Mouse (Mus musculus): ENCODE data around the gene Gm20388. TPM values are rescaled to one million over a fixed set of nuclear protein-coding genes. Genes with fewer than 3 reads are reported as not detected.

Gene Gm20388
- polyA plus RNA-seq, 1 experiment from 2014 or later, result not detected

DNA sequence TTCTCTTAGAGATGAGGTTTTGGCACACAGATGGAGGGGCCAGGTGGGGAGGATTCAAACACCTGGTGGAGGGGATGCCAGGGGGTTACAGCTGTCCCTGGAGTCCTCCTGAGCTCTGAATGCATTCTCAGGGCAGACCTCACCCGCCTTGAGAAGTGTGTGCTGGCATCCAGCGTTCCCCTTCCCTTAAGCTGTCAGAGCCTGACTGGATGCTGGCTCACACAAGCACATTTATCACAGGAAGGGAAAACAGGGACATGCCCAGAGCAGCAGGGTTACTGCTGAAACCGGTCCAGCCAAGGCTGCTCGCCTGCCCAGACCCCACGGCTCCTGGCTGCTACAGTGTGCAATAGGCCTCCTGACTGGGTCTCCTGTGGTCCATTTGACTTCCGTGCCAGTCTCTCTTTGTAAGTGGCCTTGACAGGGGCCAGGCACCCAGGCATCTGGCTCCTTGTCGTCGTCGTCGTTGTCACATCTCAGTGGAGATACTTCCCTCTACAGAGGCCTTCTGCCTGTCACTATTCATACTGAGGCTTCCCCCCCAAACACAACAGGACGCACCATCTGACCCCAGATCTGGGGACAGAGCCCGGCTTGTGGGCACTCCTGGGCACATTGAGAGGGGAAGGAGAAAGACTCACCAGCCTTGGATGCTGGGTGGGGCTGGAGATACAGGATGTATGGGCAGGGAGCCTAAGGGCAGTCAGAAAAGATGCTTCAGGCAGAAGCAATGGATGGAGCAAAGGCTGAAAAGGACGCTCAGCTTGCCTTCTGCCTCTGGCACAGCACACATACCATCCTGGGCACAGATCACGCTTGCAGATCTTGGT, 2810.4 kb downstream of the Gm20388 start:
- H3K4me2 ChIP-seq (replicated peaks; ENCODE audit: low read depth), result no peak overlapping the region
- TF ChIP-seq EP300 (optimal IDR thresholded peaks at IDR 0.05) (no peak), CTCF (IDR thresholded peaks at IDR 0.05; ENCODE audit: low read depth) (no peak)
- no peak for DNase-seq (ENCODE audit: low spot score)

DNA sequence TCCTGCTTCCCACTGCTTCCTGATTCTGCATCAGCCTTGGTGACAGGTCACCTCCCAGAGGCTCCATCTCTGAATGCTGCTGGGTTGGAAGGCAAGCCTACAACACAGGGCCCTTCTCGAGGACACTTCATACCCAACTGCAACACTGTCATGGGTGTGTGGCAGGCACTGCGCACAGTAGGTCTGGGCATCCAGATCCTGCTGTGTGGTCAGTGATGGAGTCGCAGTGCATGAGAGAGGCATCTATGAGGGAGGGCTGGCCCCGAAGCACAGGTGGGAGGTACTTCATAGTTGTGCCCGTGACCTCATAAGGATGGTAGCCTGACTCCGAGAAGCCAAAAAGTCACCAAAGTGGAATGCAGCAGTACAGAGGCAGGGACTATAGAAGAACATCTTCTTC, 2814.5 kb downstream of the Gm20388 start:
- H3K9me3 ChIP-seq (ENCODE audit: control insufficient read depth, low read length), result no peaks in the 10 kb centered on the region
- H3K4me1 ChIP-seq (replicated peaks; ENCODE audit: control insufficient read depth, insufficient read depth), result no peaks in the 10 kb centered on the region
- 0 out of 2 replicates have a peak, but pooled peaks cover 2% of the 10 kb centered on the region for H3K27me3 ChIP-seq (ENCODE audit: control insufficient read depth, insufficient read depth, low read length)
- 91% methylated on average over 6 of the region's 6 CpGs for WGBS
- TF ChIP-seq CTCF (IDR thresholded peaks at IDR 0.05; ENCODE audit: low read depth) (no peak), EP300 (optimal IDR thresholded peaks at IDR 0.05) (no peak)
- H3K27ac ChIP-seq (replicated peaks), result no peak overlapping the region
- H3K4me2 ChIP-seq (replicated peaks; ENCODE audit: low read depth), result no peak overlapping the region
- DNase-seq (ENCODE audit: low spot score), result no peak
- no peak overlapping the region for H3K4me3 ChIP-seq (ENCODE audit: low read depth, low read length)
- ATAC-seq (ENCODE audit: low FRiP score, low TSS enrichment), result no peak
- no peaks in the 10 kb centered on the region for H3K36me3 ChIP-seq (ENCODE audit: control insufficient read depth, insufficient read depth, low read length)
- no peak overlapping the region for H3K9ac ChIP-seq (ENCODE audit: low read length)

More for the DNA sequence above, 2810.4 kb downstream of the Gm20388 start:
- ATAC-seq (ENCODE audit: low FRiP score, low TSS enrichment), result no peak
- H3K27me3 ChIP-seq (ENCODE audit: control insufficient read depth, insufficient read depth, low read length), result no peaks in the 10 kb centered on the region
- H3K9ac ChIP-seq (ENCODE audit: low read length), result no peak overlapping the region
- H3K36me3 ChIP-seq (ENCODE audit: control insufficient read depth, insufficient read depth, low read length), result no peaks in the 10 kb centered on the region
- no peak overlapping the region for H3K4me3 ChIP-seq (ENCODE audit: low read depth, low read length)
- no peaks in the 10 kb centered on the region for H3K9me3 ChIP-seq (ENCODE audit: control insufficient read depth, low read length)
- no peaks in the 10 kb centered on the region for H3K4me1 ChIP-seq (replicated peaks; ENCODE audit: control insufficient read depth, insufficient read depth)
- H3K27ac ChIP-seq (replicated peaks), result no peak overlapping the region
- 55% methylated on average over 14 of the region's 14 CpGs for WGBS

DNA sequence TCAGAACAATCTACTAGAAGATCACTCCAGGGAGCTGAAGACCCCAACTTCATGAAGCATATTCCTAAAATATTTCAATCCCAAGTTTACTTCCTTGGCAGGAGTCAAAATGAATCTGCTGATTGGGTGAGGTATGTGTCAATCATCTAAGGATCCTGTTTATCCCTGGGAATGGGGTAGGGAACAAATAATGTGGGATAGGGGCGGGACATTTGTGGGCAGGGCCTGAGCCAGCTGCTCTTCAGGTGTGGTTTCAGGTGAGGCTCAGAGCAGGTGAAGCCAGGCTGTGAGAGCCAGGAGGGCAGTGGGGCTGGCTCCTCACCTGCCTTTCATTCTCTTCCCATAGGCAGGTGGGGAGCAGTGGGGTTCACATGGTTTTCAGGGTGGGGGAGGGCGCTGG, 2816.1 kb downstream of the Gm20388 start:
- Histone ChIP-seq H3K27me3 (ENCODE audit: control insufficient read depth, insufficient read depth, low read length) (0 out of 2 replicates have a peak, but pooled peaks cover 2% of the 10 kb centered on the region), H3K36me3 (ENCODE audit: control insufficient read depth, insufficient read depth, low read length) (no peaks in the 10 kb centered on the region), H3K4me3 (ENCODE audit: low read depth, low read length) (no peak overlapping the region), H3K9me3 (ENCODE audit: control insufficient read depth, low read length) (no peaks in the 10 kb centered on the region), H3K9ac (ENCODE audit: low read length) (no peak overlapping the region), H3K27ac (replicated peaks) (no peak overlapping the region), H3K4me2 (replicated peaks; ENCODE audit: low read depth) (no peak overlapping the region), H3K4me1 (replicated peaks; ENCODE audit: control insufficient read depth, insufficient read depth) (no peaks in the 10 kb centered on the region)
- no peak for TF ChIP-seq EP300 (optimal IDR thresholded peaks at IDR 0.05)
- TF ChIP-seq CTCF (IDR thresholded peaks at IDR 0.05; ENCODE audit: low read depth), result no peak
- WGBS, result 52% methylated on average over 2 of the region's 2 CpGs
- peak; percentile 55; the same call in 1 of the 2 replicates for ATAC-seq (ENCODE audit: low FRiP score, low TSS enrichment)
- peak; percentile 57 for DNase-seq (ENCODE audit: low spot score)

DNA sequence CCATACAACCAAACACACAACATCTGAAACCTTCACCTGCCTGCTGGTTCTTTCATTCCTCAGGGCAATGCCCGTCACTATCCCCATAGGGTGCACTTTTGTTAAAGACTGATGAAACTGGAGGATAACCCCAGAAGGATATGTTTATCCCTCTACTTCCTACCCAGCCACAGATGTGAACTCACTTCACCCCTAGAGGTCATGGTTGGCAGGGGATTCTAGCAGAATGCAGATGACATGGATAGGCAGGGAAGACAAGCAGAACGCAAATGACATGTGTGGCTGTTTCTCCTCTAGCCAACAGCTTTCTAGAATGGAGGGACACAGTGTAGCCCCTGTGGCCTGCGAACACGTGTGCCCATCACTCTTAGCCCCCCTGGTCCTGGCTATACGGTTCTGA, 2816.8 kb downstream of the Gm20388 start:
- DNase-seq (ENCODE audit: low spot score) (no peak), ATAC-seq (ENCODE audit: low FRiP score, low TSS enrichment) (no peak)
- Histone ChIP-seq H3K27me3 (ENCODE audit: control insufficient read depth, insufficient read depth, low read length) (0 out of 2 replicates have a peak, but pooled peaks cover 2% of the 10 kb centered on the region), H3K36me3 (ENCODE audit: control insufficient read depth, insufficient read depth, low read length) (no peaks in the 10 kb centered on the region), H3K27ac (replicated peaks) (no peak overlapping the region), H3K9ac (ENCODE audit: low read length) (no peak overlapping the region), H3K4me3 (ENCODE audit: low read depth, low read length) (no peak overlapping the region), H3K9me3 (ENCODE audit: control insufficient read depth, low read length) (no peaks in the 10 kb centered on the region), H3K4me1 (replicated peaks; ENCODE audit: control insufficient read depth, insufficient read depth) (no peaks in the 10 kb centered on the region), H3K4me2 (replicated peaks; ENCODE audit: low read depth) (no peak overlapping the region)
- TF ChIP-seq EP300 (optimal IDR thresholded peaks at IDR 0.05) (no peak), CTCF (IDR thresholded peaks at IDR 0.05; ENCODE audit: low read depth) (0 out of 2 replicates have a peak, but pooled peaks have one; percentile 12)
- 62% methylated on average over 5 of the region's 5 CpGs for WGBS

DNA sequence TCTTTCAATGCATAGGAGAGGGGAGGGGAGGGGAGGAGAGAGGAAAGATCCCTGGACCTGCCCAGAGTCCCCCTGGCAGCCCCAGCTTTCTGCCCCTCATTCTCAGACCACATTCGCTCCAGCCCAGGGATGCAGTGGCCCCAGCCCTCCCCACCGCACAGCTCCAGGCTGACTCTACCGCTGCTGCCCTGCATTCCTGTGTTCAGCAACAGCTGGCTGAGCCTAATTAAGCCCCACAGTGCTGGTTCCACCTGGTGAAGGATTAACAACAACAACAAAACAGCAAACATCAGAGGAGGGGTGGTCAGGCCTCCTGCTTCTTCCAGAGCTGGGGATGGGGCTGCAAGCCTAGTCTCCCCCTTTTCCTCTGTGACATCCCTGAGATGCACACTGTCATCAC, 2818.0 kb downstream of the Gm20388 start:
- no peak overlapping the region for H3K4me2 ChIP-seq (replicated peaks; ENCODE audit: low read depth)
- no peak overlapping the region for H3K9ac ChIP-seq (ENCODE audit: low read length)
- ATAC-seq (ENCODE audit: low FRiP score, low TSS enrichment), result no peak
- no peak overlapping the region for H3K27ac ChIP-seq (replicated peaks)
- H3K4me3 ChIP-seq (ENCODE audit: low read depth, low read length), result no peak overlapping the region
- DNase-seq (ENCODE audit: low spot score), result no peak
- H3K27me3 ChIP-seq (ENCODE audit: control insufficient read depth, insufficient read depth, low read length), result 0 out of 2 replicates have a peak, but pooled peaks cover 2% of the 10 kb centered on the region
- no peaks in the 10 kb centered on the region for H3K36me3 ChIP-seq (ENCODE audit: control insufficient read depth, insufficient read depth, low read length)
- H3K9me3 ChIP-seq (ENCODE audit: control insufficient read depth, low read length), result no peaks in the 10 kb centered on the region
- H3K4me1 ChIP-seq (replicated peaks; ENCODE audit: control insufficient read depth, insufficient read depth), result no peaks in the 10 kb centered on the region
- WGBS, result 39% methylated on average over 3 of the region's 3 CpGs
- TF ChIP-seq EP300 (optimal IDR thresholded peaks at IDR 0.05) (no peak), CTCF (IDR thresholded peaks at IDR 0.05; ENCODE audit: low read depth) (no peak)

DNA sequence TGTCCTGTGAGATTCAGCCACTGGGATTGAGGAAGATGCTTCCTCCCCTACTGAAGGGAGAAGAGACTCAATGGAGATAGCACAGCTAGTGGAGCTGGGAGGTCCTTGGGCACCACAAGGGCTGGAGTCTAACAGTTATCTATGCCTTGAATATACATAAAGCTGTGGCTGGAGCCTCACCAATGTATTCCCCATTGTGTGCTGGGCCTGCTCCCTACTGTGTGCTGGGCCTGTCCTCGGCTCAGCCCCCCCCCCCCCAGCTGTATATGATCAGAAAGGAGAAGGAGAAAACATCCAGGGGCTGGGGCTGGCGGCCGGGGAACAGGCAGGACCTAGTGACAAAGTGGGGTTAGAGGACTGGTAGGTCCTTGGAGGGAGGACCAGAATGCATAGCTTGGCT, 2824.5 kb downstream of the Gm20388 start:
- TF ChIP-seq CTCF (IDR thresholded peaks at IDR 0.05; ENCODE audit: low read depth) (no peak), EP300 (optimal IDR thresholded peaks at IDR 0.05) (no peak)
- Histone ChIP-seq H3K9ac (ENCODE audit: low read length) (no peak overlapping the region), H3K27me3 (ENCODE audit: control insufficient read depth, insufficient read depth, low read length) (no peaks in the 10 kb centered on the region), H3K4me3 (ENCODE audit: low read depth, low read length) (no peak overlapping the region), H3K4me1 (replicated peaks; ENCODE audit: control insufficient read depth, insufficient read depth) (no peaks in the 10 kb centered on the region), H3K4me2 (replicated peaks; ENCODE audit: low read depth) (no peak overlapping the region), H3K9me3 (ENCODE audit: control insufficient read depth, low read length) (no peaks in the 10 kb centered on the region), H3K27ac (replicated peaks) (no peak overlapping the region), H3K36me3 (ENCODE audit: control insufficient read depth, insufficient read depth, low read length) (no peaks in the 10 kb centered on the region)
- WGBS, result 64% methylated on average over 3 of the region's 3 CpGs
- no peak for DNase-seq (ENCODE audit: low spot score)
- ATAC-seq (ENCODE audit: low FRiP score, low TSS enrichment), result no peak
